In genomic region chr6:145110786-145111185, GRCm38 (mm10) we compare ENCODE assay signal across 28 mouse cellular contexts.
"Had no signal": no experiment of that assay in that cellular context is flagged by ENCODE, and none has a peak within 500 bp of the region (broad histone marks: within the 10 kb centered on the region; RNA-seq: fewer than 3 reads in every experiment).

No protein-coding gene starts in this region.

- DNase-seq: heart, postnatal 10 days; heart, postnatal 14 days; heart, postnatal 36 days; heart, postnatal 4 days; kidney, adult 11 months; kidney, adult 18-20 months; kidney, adult 2 months; kidney, adult 8-10 months; kidney, adult 9 months; kidney, postnatal 10 days; kidney, postnatal 14 days; kidney, postnatal 25 days; kidney, postnatal 36 days; kidney, postnatal 4 days; layer of hippocampus, adult 9-11 months; layer of hippocampus, postnatal 36 days had no signal

- ATAC-seq: hindbrain, embryonic 16.5 days; hindbrain, postnatal 0 days; inflammation-experienced regulatory T-cells, adult 6 months; intestine, embryonic 15.5 days; intestine, embryonic 16.5 days; intestine, postnatal 0 days had no signal

- H3K27me3 ChIP-seq: heart, embryonic 13.5 days; heart, embryonic 15.5 days; hindbrain, embryonic 12.5 days; hindbrain, embryonic 13.5 days; hindbrain, embryonic 15.5 days; intestine, embryonic 15.5 days; kidney, embryonic 15.5 days had no signal
